Mouse (Mus musculus): ENCODE results near the gene Il10rb.

The Il10rb gene

GRCm38 (mm10) chr16:91405640-91406584, at the start of gene Il10rb:
Gene Il10rb (plus strand): TSS chr16:91406164.
- DNase-seq = peak; percentile 89

GRCm38 (mm10) chr16:91356760-91357525, 49.0 kb upstream of the Il10rb start:
- DNase-seq = no peak

- DNase-seq = peak; percentile 48
These were observed 48.5 kb upstream of the Il10rb start for GRCm38 (mm10) chr16:91357526-91357900.

GRCm38 (mm10) chr16:91358555-91358954, 47.4 kb upstream of the Il10rb start:
- peak; percentile 64 for DNase-seq

- no peak for DNase-seq
These were observed 46.4 kb upstream of the Il10rb start for GRCm38 (mm10) chr16:91359531-91359930.

- no peak for DNase-seq
These were observed 45.8 kb upstream of the Il10rb start for GRCm38 (mm10) chr16:91360162-91360561.

GRCm38 (mm10) chr16:91362006-91362405, 44.0 kb upstream of the Il10rb start:
- no peak for DNase-seq

GRCm38 (mm10) chr16:91362616-91363272, 43.2 kb upstream of the Il10rb start:
- DNase-seq = peak; percentile 87

- peak; percentile 74 for DNase-seq
These were observed 42.5 kb upstream of the Il10rb start for GRCm38 (mm10) chr16:91363483-91363882.

- DNase-seq = no peak
These were observed 39.4 kb upstream of the Il10rb start for GRCm38 (mm10) chr16:91366567-91366966.

- DNase-seq = no peak
These were observed 38.9 kb upstream of the Il10rb start for GRCm38 (mm10) chr16:91367066-91367465.

- DNase-seq = peak; percentile 91
These were observed 33.1 kb upstream of the Il10rb start, which contains the start of gene Ifnar2 for GRCm38 (mm10) chr16:91372577-91373472. Gene Ifnar2 (plus strand): TSS chr16:91372783.

GRCm38 (mm10) chr16:91373473-91374252, 32.3 kb upstream of the Il10rb start:
- no peak for DNase-seq

GRCm38 (mm10) chr16:91374253-91374634, 31.7 kb upstream of the Il10rb start:
- no peak for DNase-seq

GRCm38 (mm10) chr16:91376701-91377100, 29.3 kb upstream of the Il10rb start:
- DNase-seq = no peak

GRCm38 (mm10) chr16:91378431-91378986, 27.5 kb upstream of the Il10rb start:
- no peak for DNase-seq

GRCm38 (mm10) chr16:91378991-91379390, 27.0 kb upstream of the Il10rb start:
- DNase-seq = no peak

- DNase-seq = no peak
These were observed 26.6 kb upstream of the Il10rb start for GRCm38 (mm10) chr16:91379412-91379811.

- no peak for DNase-seq
These were observed 25.8 kb upstream of the Il10rb start for GRCm38 (mm10) chr16:91380151-91380550.

GRCm38 (mm10) chr16:91381606-91382005, 24.4 kb upstream of the Il10rb start:
- DNase-seq = no peak

GRCm38 (mm10) chr16:91382261-91382790, 23.6 kb upstream of the Il10rb start:
- DNase-seq = no peak
